Mouse (Mus musculus): ENCODE results near the gene Gm20825. TPM values are rescaled to one million over a fixed set of nuclear protein-coding genes. Genes with fewer than 3 reads are reported as not detected.

Gene Gm20825
- total RNA-seq (2023) = not detected

DNA sequence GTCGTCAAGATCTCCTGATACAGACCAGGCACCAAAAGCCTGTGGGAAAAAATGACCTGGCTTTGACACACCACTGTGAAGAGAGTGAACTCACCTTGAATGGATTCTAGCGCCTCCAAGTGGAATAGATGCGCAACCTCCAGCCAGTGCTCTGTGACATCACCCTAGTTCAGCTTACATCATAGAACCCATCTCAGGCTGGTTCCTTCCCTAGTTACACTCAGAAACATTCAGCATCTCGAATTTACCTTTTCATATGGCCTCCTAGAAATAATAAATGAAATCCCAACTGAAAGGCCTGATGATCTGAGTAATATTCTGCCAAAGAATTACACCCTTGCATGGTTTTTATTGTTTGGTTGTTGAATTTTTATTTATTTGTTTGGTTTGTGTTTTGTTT is at the start of gene Gm20825:
Gm20825 (minus strand) TSS at position 101 of the 400 bp plus-strand sequence.

Other genes starting within 250 kb of the Gm20825 start
- not detected for gene Gm29049, start 74.3 kb downstream of the Gm20825 start, total RNA-seq (2023)
- not detected for gene Gm20824, start 186.4 kb upstream of the Gm20825 start, total RNA-seq (2023)